Mouse (Mus musculus) neural tube, embryonic 12.5 days (tissue): ENCODE results near the gene Col12a1. TPM values are rescaled to one million over a fixed set of nuclear protein-coding genes. Genes with fewer than 3 reads are reported as not detected.

Experiments
- ATAC-seq: fragments of 200-750 bp; cut with Nextera tagmentation; 2 replicates; pipeline ENCODE4 v1.8.0; 2017; ENCODE audit warnings: low read depth, mild to moderate bottlenecking, moderate TSS enrichment, moderate library complexity; ENCODE audit not compliant: low FRiP score
- H3K27ac ChIP-seq: fragments of 300-500 bp; sonication (generic); 2 replicates; pipeline ENCODE4 v1.5.1; 2016
- H3K27me3 ChIP-seq: fragments of 300-500 bp; sonication (generic); replicated peaks from 2 replicates; pipeline ENCODE4 v1.6.1; 2016; ENCODE audit warnings: mild to moderate bottlenecking
- H3K36me3 ChIP-seq: fragments of 300-500 bp; sonication (generic); 2 replicates; pipeline ENCODE4 v1.6.1; 2016; ENCODE audit warnings: mild to moderate bottlenecking
- H3K4me1 ChIP-seq: fragments of 300-500 bp; sonication (generic); 2 replicates; pipeline ENCODE4 v1.6.1; 2016
- H3K4me2 ChIP-seq: fragments of 300-500 bp; sonication (generic); replicated peaks from 2 replicates; pipeline ENCODE4 v1.6.1; 2016; ENCODE audit warnings: mild to moderate bottlenecking
- H3K4me3 ChIP-seq: fragments of 300-500 bp; sonication (generic); 2 replicates; pipeline ENCODE4 v1.5.1; 2016
- H3K9ac ChIP-seq: fragments of 300-500 bp; sonication (generic); 2 replicates; pipeline ENCODE4 v1.6.1; 2016; ENCODE audit warnings: mild to moderate bottlenecking
- H3K9me3 ChIP-seq: fragments of 300-500 bp; sonication (generic); 2 replicates; pipeline ENCODE4 v1.6.1; 2016; ENCODE audit warnings: mild to moderate bottlenecking
- WGBS: fragments of 180-500 bp; shearing (Covaris S2); methylation state at CpG from one replicate; pipeline ENCODE4 v1.1.7; 2016; 5-methylcytosine and 5-hydroxymethylcytosine counted together
- polyA plus RNA-seq: library from polyadenylated mRNA; unstranded; fragments of >200 nt; fragmentation: Nextera tagmentation; extraction: Ambion mirVana; gene quantifications from 2 replicates; pipeline ENCODE4 v1.2.1, GENCODE M21; 2016

Gene Col12a1
- polyA plus RNA-seq, 1 experiment from 2014 or later = 19.2 TPM

GRCm38 (mm10) chr9:79723090-79723489, 4.5 kb upstream of the Col12a1 start:
- no peak overlapping the region for H3K27ac ChIP-seq
- no peak for ATAC-seq
- WGBS = 35% methylated on average over 5 of the region's 5 CpGs
- H3K4me2 ChIP-seq = no peak overlapping the region
- H3K9me3 ChIP-seq = no peaks in the 10 kb centered on the region
- peaks cover 18% of the 10 kb centered on the region for H3K4me1 ChIP-seq
- H3K27me3 ChIP-seq = peaks cover 23% of the 10 kb centered on the region
- no peak overlapping the region for H3K4me3 ChIP-seq
- H3K36me3 ChIP-seq = no peaks in the 10 kb centered on the region
- H3K9ac ChIP-seq = no peak overlapping the region

GRCm38 (mm10) chr9:79721056-79721455, 2.4 kb upstream of the Col12a1 start:
- Histone ChIP-seq H3K9me3 (no peaks in the 10 kb centered on the region), H3K9ac (no peak overlapping the region), H3K4me2 (peak overlapping the region; percentile 31; the same call in 1 of the 2 replicates), H3K27me3 (peaks cover 28% of the 10 kb centered on the region), H3K4me1 (peaks cover 22% of the 10 kb centered on the region), H3K27ac (no peak overlapping the region), H3K36me3 (no peaks in the 10 kb centered on the region), H3K4me3 (no peak overlapping the region)
- no peak for ATAC-seq
- 13% methylated on average over 9 of the region's 9 CpGs for WGBS

GRCm38 (mm10) chr9:79720143-79720542, 1.5 kb upstream of the Col12a1 start:
- H3K4me3 ChIP-seq = no peak overlapping the region
- peaks cover 28% of the 10 kb centered on the region for H3K27me3 ChIP-seq
- H3K27ac ChIP-seq = no peak overlapping the region
- H3K9me3 ChIP-seq = no peaks in the 10 kb centered on the region
- no peak overlapping the region for H3K9ac ChIP-seq
- H3K4me1 ChIP-seq = peaks cover 27% of the 10 kb centered on the region
- WGBS = 27% methylated on average over 9 of the region's 9 CpGs
- no peak for ATAC-seq
- peak overlapping the region; percentile 97 for H3K4me2 ChIP-seq
- no peaks in the 10 kb centered on the region for H3K36me3 ChIP-seq

- WGBS = 2% methylated on average over 28 of the region's 28 CpGs
- Histone ChIP-seq H3K9ac (peak overlapping the region; percentile 69; the same call in 1 of the 2 replicates), H3K9me3 (no peaks in the 10 kb centered on the region), H3K36me3 (no peaks in the 10 kb centered on the region), H3K4me2 (peak overlapping the region; percentile 97), H3K27ac (no peak overlapping the region), H3K4me3 (peak overlapping the region; percentile 54), H3K27me3 (peaks cover 28% of the 10 kb centered on the region), H3K4me1 (peaks cover 34% of the 10 kb centered on the region)
- ATAC-seq = no peak
Observed at GRCm38 (mm10) chr9:79719451-79719850, 820 bp upstream of the Col12a1 start.

GRCm38 (mm10) chr9:79717836-79718475, 675 bp downstream of the Col12a1 start:
- H3K27ac ChIP-seq = no peak overlapping the region
- H3K9me3 ChIP-seq = no peaks in the 10 kb centered on the region
- peak overlapping the region; percentile 69 for H3K9ac ChIP-seq
- no peaks in the 10 kb centered on the region for H3K36me3 ChIP-seq
- 1% methylated on average over 22 of the region's 22 CpGs for WGBS
- peaks cover 37% of the 10 kb centered on the region for H3K4me1 ChIP-seq
- peak overlapping the region; percentile 97 for H3K4me2 ChIP-seq
- H3K4me3 ChIP-seq = peak overlapping the region; percentile 54
- no peak for ATAC-seq
- H3K27me3 ChIP-seq = peaks cover 28% of the 10 kb centered on the region

- H3K27ac ChIP-seq = no peak overlapping the region
- peaks cover 37% of the 10 kb centered on the region for H3K4me1 ChIP-seq
- H3K4me3 ChIP-seq = peak overlapping the region; percentile 54
- peak overlapping the region; percentile 69 for H3K9ac ChIP-seq
- peak overlapping the region; percentile 97 for H3K4me2 ChIP-seq
- H3K36me3 ChIP-seq = no peaks in the 10 kb centered on the region
- 9% methylated on average over 23 of the region's 23 CpGs for WGBS
- no peaks in the 10 kb centered on the region for H3K9me3 ChIP-seq
- ATAC-seq = no peak
- peaks cover 28% of the 10 kb centered on the region for H3K27me3 ChIP-seq
Observed at GRCm38 (mm10) chr9:79716909-79717835, 1.5 kb downstream of the Col12a1 start.

GRCm38 (mm10) chr9:79716496-79716895, 2.1 kb downstream of the Col12a1 start:
- 0 out of 2 replicates have a peak overlapping the region, but pooled peaks have one; percentile 54 for H3K4me3 ChIP-seq
- ATAC-seq = no peak
- 39% methylated on average over 5 of the region's 5 CpGs for WGBS

GRCm38 (mm10) chr9:79714471-79715045, 4.1 kb downstream of the Col12a1 start:
- H3K27me3 ChIP-seq = peaks cover 14% of the 10 kb centered on the region
- H3K9ac ChIP-seq = 0 out of 2 replicates have a peak overlapping the region, but pooled peaks have one; percentile 13
- H3K36me3 ChIP-seq = no peaks in the 10 kb centered on the region
- H3K4me3 ChIP-seq = peak overlapping the region; percentile 9; the same call in 1 of the 2 replicates
- ATAC-seq = peak; percentile 39
- 6% methylated on average over 16 of the region's 16 CpGs for WGBS
- H3K4me1 ChIP-seq = peaks cover 31% of the 10 kb centered on the region
- no peak overlapping the region for H3K27ac ChIP-seq
- H3K9me3 ChIP-seq = no peaks in the 10 kb centered on the region
- peak overlapping the region; percentile 56 for H3K4me2 ChIP-seq

More at GRCm38 (mm10) chr9:79716496-79716895, 2.1 kb downstream of the Col12a1 start:
- H3K36me3 ChIP-seq = no peaks in the 10 kb centered on the region
- H3K4me2 ChIP-seq = peak overlapping the region; percentile 97
- no peak overlapping the region for H3K9ac ChIP-seq
- H3K27me3 ChIP-seq = peaks cover 28% of the 10 kb centered on the region
- H3K27ac ChIP-seq = no peak overlapping the region
- no peaks in the 10 kb centered on the region for H3K9me3 ChIP-seq
- peaks cover 37% of the 10 kb centered on the region for H3K4me1 ChIP-seq

- peak; percentile 94 for ATAC-seq
- no peak overlapping the region for H3K27ac ChIP-seq
Observed at GRCm38 (mm10) chr9:79689771-79690535, 28.7 kb downstream of the Col12a1 start.

GRCm38 (mm10) chr9:79689342-79689741, 29.3 kb downstream of the Col12a1 start:
- Histone ChIP-seq H3K9me3 (no peaks in the 10 kb centered on the region), H3K27me3 (no peaks in the 10 kb centered on the region), H3K4me2 (peak overlapping the region; percentile 17; the same call in 1 of the 2 replicates), H3K27ac (no peak overlapping the region), H3K4me1 (peaks cover 18% of the 10 kb centered on the region), H3K36me3 (no peaks in the 10 kb centered on the region), H3K9ac (no peak overlapping the region), H3K4me3 (no peak overlapping the region)
- WGBS = 13% methylated on average over 7 of the region's 7 CpGs
- peak; percentile 61 for ATAC-seq

More at GRCm38 (mm10) chr9:79689771-79690535, 28.7 kb downstream of the Col12a1 start:
- Histone ChIP-seq H3K9ac (no peak overlapping the region), H3K4me1 (peaks cover 18% of the 10 kb centered on the region), H3K27me3 (no peaks in the 10 kb centered on the region), H3K4me2 (peak overlapping the region; percentile 17), H3K4me3 (no peak overlapping the region), H3K36me3 (no peaks in the 10 kb centered on the region), H3K9me3 (no peaks in the 10 kb centered on the region)
- 8% methylated on average over 11 of the region's 11 CpGs for WGBS

GRCm38 (mm10) chr9:79687227-79687626, 31.4 kb downstream of the Col12a1 start:
- H3K4me2 ChIP-seq = no peak overlapping the region
- no peak for ATAC-seq
- H3K4me1 ChIP-seq = peaks cover 18% of the 10 kb centered on the region
- no peak overlapping the region for H3K4me3 ChIP-seq
- WGBS = 94% methylated on average over 3 of the region's 3 CpGs
- H3K9me3 ChIP-seq = no peaks in the 10 kb centered on the region
- no peak overlapping the region for H3K27ac ChIP-seq
- H3K36me3 ChIP-seq = no peaks in the 10 kb centered on the region
- no peak overlapping the region for H3K9ac ChIP-seq
- no peaks in the 10 kb centered on the region for H3K27me3 ChIP-seq
